Mouse (Mus musculus) G1E (cell line): ENCODE measurements at regions not wholly inside any gene's neighbourhood (a gene's known extent, or its start where the extent isn't known, plus 50 kb on each side); places are given as distances from the start of the nearest gene placed in this dataset.

ENCODE experiments used
- ATAC-seq: 2 replicates; pipeline ENCODE4 v1.8.0; 2016; ENCODE audit warnings: mild to moderate bottlenecking; ENCODE audit not compliant: insufficient number of reproducible peaks, poor library complexity, low FRiP score, severe bottlenecking; ENCODE audit errors: extremely low read depth
- DNase-seq: peaks from one replicate; pipeline ENCODE4 v3.0.0; 2012; ENCODE audit warnings: low spot score
- H3K27me3 ChIP-seq: 2 replicates; pipeline ENCODE4 v1.6.1; 2012; ENCODE audit warnings: mild to moderate bottlenecking, low read length, inconsistent platforms; ENCODE audit not compliant: insufficient read depth
- H3K36me3 ChIP-seq: replicated peaks from 2 replicates; pipeline ENCODE3; 2012; ENCODE audit warnings: mild to moderate bottlenecking, inconsistent platforms
- H3K4me1 ChIP-seq: 2 replicates; pipeline ENCODE4 v1.6.1; 2012; ENCODE audit warnings: low read depth, low read length, inconsistent platforms, mixed read lengths; ENCODE audit not compliant: insufficient read depth
- H3K4me3 ChIP-seq: 2 replicates; pipeline ENCODE4 v1.5.1; 2012; ENCODE audit warnings: low read depth, mild to moderate bottlenecking, inconsistent platforms, low read length, moderate library complexity, mixed read lengths
- H3K9me3 ChIP-seq: replicated peaks from 2 replicates; pipeline ENCODE4 v1.6.1; 2012; ENCODE audit warnings: inconsistent platforms
- CTCF ChIP-seq: IDR thresholded peaks from 2 replicates; pipeline ENCODE4 v1.5.1; 2012; ENCODE audit warnings: low read depth, low read length, inconsistent platforms, mixed read lengths
- GATA1 ChIP-seq: IDR thresholded peaks from 2 replicates; pipeline ENCODE4 v1.6.1; 2012; ENCODE audit warnings: borderline replicate concordance, low read length, inconsistent platforms, mixed read lengths
- GATA2 ChIP-seq: IDR thresholded peaks from 2 replicates; pipeline ENCODE4 v1.6.1; 2012; ENCODE audit warnings: low read depth, low read length, inconsistent platforms, borderline replicate concordance
- POLR2AphosphoS5 ChIP-seq: IDR thresholded peaks from 2 replicates; pipeline ENCODE4 v1.6.1; 2012; ENCODE audit warnings: low read depth, low read length, inconsistent platforms; ENCODE audit not compliant: insufficient replicate concordance
- TAL1 ChIP-seq: conservative IDR thresholded peaks from 2 replicates; pipeline ENCODE4 v1.6.1; 2012; ENCODE audit warnings: low read depth, low read length, inconsistent platforms, mixed read lengths

DNA sequence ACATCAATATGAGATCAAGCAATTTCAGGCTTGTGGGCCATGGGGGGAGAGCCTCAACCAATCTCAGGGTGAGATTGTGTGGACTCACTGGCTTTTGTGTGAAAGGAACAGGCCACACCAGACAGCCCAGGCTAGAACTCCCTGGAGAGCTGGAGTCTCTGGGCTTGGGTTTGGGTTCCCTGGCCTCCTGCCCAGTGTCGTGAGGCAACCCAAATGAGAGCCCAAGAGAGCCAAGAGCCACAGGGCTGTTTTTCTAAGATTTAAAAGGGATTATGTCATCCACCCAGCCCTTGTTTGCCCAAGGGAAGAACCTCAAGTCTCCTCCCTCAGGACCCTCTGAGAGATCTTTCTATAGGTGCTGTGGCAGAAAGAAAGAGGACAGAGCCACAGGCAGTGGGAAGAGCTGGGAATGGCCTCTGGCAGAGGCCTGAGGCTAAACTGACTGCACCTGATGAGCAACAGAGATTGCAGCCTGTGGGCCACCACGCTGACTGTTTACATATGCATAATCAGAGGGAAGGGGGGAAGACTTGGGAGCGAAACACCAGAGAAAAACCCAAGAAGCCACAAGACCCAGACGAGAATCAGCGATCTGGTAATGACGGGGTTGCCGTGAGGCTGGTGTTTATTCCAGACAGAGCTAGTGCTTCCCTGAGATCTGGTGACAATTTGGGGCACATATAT, 92.1 kb downstream of the Bcl2l11 start:
- ATAC-seq, result no peak
- Histone ChIP-seq H3K9me3 (no peaks in the 10 kb centered on the region), H3K4me3 (no peak overlapping the region), H3K4me1 (no peaks in the 10 kb centered on the region), H3K27me3 (peaks cover 26% of the 10 kb centered on the region), H3K36me3 (no peaks in the 10 kb centered on the region)
- no peak for TF ChIP-seq GATA1
- TF ChIP-seq POLR2AphosphoS5, result no peak
- TF ChIP-seq TAL1, result no peak
- TF ChIP-seq CTCF, result no peak
- TF ChIP-seq GATA2, result no peak
- no peak for DNase-seq

DNA sequence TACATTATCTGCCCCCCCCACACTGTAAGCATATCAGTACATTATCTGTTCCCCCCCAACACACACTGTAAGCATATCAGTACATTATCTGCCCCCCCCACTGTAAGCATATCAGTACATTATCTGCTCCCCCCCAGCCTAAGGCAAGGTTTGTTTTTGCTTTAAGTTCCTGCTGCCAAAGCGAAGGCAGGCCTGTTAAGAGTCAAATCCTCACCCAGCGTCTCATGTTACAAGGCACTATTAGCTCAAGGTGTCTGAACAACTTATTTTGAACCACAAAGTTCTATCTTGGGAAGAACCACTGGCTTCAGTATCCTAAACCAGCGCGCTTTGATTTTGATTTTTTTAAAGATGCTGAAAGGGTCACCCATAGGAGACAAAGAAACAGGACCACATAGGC, 93.1 kb downstream of the Bcl2l11 start:
- DNase-seq (no peak), ATAC-seq (no peak)
- Histone ChIP-seq H3K9me3 (no peaks in the 10 kb centered on the region), H3K27me3 (peaks cover 23% of the 10 kb centered on the region; the same call in 1 of the 2 replicates), H3K36me3 (no peaks in the 10 kb centered on the region), H3K4me1 (no peaks in the 10 kb centered on the region), H3K4me3 (no peak overlapping the region)
- no peak for TF ChIP-seq CTCF
- TF ChIP-seq GATA1, result no peak
- TF ChIP-seq TAL1, result no peak
- TF ChIP-seq POLR2AphosphoS5, result no peak
- TF ChIP-seq GATA2, result no peak

DNA sequence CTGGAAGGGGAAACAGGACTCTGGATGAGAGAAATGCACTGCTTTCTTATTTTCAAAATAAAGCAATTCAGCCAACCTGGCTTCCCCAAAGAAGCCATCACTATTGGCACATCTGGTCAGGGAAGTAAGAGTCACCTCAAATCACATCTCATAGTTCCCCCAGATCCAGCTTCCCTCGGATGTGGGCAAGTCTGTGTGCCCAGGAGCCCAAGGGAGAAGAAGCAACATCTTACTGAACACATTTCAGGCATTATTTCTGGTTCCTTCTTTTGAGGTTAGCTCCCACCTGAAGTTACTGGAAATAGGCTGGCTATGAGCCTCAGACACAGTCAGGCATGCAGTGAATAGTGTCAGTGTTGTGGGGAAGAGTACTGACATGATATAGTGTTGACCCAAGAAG, 95.2 kb downstream of the Bcl2l11 start:
- no peaks in the 10 kb centered on the region for H3K4me1 ChIP-seq
- TF ChIP-seq CTCF (no peak), POLR2AphosphoS5 (no peak), TAL1 (no peak), GATA2 (no peak), GATA1 (no peak)
- H3K4me3 ChIP-seq, result no peak overlapping the region
- no peaks in the 10 kb centered on the region for H3K9me3 ChIP-seq
- H3K27me3 ChIP-seq, result peaks cover 27% of the 10 kb centered on the region
- DNase-seq (no peak), ATAC-seq (no peak)
- H3K36me3 ChIP-seq, result no peaks in the 10 kb centered on the region

DNA sequence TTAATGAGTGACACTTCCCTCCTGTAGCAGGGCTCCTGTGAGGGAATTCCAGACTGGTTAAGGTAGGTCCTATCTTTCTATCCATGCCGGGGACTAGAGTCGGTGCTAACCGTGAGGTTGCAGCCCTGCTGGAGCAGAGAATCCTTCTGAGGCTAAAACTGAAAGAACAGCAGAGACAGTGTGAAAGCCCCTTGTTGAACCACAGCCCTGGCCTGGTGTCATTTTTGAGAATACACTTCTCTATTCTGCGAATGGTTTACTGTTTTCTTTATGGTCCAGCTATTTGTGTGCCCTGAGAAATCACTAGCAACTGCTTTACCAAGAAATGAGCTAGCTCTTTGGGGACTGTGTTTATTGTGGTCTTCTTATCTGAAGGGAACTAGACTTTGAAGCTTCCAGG, 95.8 kb downstream of the Bcl2l11 start:
- H3K4me3 ChIP-seq, result no peak overlapping the region
- H3K36me3 ChIP-seq, result no peaks in the 10 kb centered on the region
- ATAC-seq (no peak), DNase-seq (no peak)
- no peaks in the 10 kb centered on the region for H3K4me1 ChIP-seq
- H3K27me3 ChIP-seq, result peaks cover 27% of the 10 kb centered on the region
- no peaks in the 10 kb centered on the region for H3K9me3 ChIP-seq
- TF ChIP-seq GATA1, result no peak
- TF ChIP-seq POLR2AphosphoS5, result no peak
- TF ChIP-seq TAL1, result no peak
- no peak for TF ChIP-seq CTCF
- TF ChIP-seq GATA2, result no peak

DNA sequence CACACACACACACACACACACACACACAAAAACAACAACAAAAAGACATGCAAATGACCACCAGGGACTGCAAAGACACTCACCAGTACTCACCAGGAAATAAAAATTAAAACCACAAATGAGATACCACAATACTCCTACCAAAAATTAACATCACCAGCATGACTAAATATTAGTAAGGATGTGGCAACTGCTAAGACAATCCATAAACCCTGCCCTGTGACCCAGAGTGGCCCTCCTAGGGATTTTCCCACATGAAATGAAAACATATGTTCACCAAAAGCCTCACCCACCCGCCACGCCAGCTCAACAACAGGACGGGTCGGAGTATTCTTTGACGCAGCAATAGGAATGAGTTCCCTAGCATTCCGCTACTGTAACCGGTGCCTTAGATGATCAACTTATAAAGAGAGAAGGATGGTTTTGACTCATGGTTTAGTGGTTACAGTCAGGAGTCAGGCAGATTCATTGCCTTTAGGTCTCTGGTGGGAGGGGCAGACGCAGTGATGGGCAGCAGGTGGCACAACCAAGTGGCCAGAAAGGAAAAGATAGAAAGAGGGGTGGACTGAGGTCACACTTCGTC, 100.7 kb downstream of the Bcl2l11 start:
- DNase-seq, result no peak

DNA sequence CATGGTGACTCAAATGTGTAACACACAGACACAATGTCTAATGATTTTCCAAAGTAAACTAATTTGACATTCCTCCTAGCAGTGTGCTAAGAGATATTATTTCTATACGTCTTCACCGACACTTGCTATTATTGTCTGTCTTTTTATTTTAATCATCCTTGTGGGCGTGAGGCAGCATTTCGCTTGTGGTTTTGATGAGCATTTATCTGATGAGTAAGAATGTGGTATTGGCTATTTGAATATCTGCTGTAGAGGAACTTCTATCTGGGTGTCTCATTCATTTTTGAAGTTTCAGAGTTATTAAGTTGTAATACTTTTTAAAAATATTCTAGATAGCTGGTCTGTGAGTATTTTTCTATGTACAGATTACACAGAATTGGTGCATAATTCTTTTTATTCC, 103.9 kb downstream of the Bcl2l11 start:
- ATAC-seq (no peak), DNase-seq (no peak)
- TF ChIP-seq TAL1, result no peak
- no peak for TF ChIP-seq CTCF
- Histone ChIP-seq H3K36me3 (no peaks in the 10 kb centered on the region), H3K4me1 (no peaks in the 10 kb centered on the region), H3K27me3 (peaks cover 15% of the 10 kb centered on the region), H3K4me3 (no peak overlapping the region), H3K9me3 (no peaks in the 10 kb centered on the region)

More for the DNA sequence above, 100.7 kb downstream of the Bcl2l11 start:
- no peak for ATAC-seq
- H3K36me3 ChIP-seq, result no peaks in the 10 kb centered on the region
- no peak overlapping the region for H3K4me3 ChIP-seq
- no peaks in the 10 kb centered on the region for H3K9me3 ChIP-seq
- TF ChIP-seq CTCF (no peak), POLR2AphosphoS5 (no peak), TAL1 (no peak), GATA1 (no peak), GATA2 (no peak)
- H3K4me1 ChIP-seq, result no peaks in the 10 kb centered on the region
- peaks cover 15% of the 10 kb centered on the region for H3K27me3 ChIP-seq

DNA sequence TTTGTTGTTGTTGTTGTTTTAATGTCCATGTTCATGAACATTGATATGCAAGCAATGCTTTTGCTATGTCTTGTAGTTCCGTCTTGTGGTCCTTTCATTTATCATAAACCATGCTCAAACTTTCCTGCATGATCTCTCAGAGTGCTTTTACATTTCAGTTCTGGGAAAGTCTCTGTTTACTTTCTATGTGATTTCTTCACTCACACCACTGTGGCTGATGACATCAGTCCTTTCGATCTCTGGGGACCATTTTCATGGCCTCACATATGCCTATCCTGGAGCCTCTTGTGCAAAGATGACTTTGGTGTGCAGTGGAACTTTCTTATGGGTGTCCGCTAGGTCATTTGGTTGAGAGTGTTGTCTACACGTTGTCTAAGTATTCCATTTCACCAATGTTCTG, 105.1 kb downstream of the Bcl2l11 start:
- Histone ChIP-seq H3K36me3 (no peaks in the 10 kb centered on the region), H3K27me3 (peaks cover 13% of the 10 kb centered on the region; the same call in 1 of the 2 replicates), H3K4me3 (no peak overlapping the region), H3K4me1 (no peaks in the 10 kb centered on the region), H3K9me3 (no peaks in the 10 kb centered on the region)
- DNase-seq (no peak), ATAC-seq (no peak)
- TF ChIP-seq POLR2AphosphoS5, result no peak
- TF ChIP-seq CTCF, result no peak
- no peak for TF ChIP-seq GATA1
- TF ChIP-seq GATA2, result no peak
- no peak for TF ChIP-seq TAL1
